Mouse (Mus musculus) MN1 (cell line): ENCODE measurements around the gene Prr14l.
"Not testable (repeated sequence)": the region's sequence is repeated elsewhere in the genome, so short reads cannot be mapped to it uniquely, and the experiment has no call there.

Experiments used
- DNase-seq: peaks from one replicate; pipeline ENCODE4 v3.0.0-alpha.2; 2016; ENCODE audit warnings: low spot score

Gene Prr14l

GRCm38 (mm10) chr5:32853731-32854507 lies at the start of gene Prr14l:
Prr14l (minus strand) TSS chr5:32854256.
- peak; percentile 98 for DNase-seq

GRCm38 (mm10) chr5:32886739-32887138 lies 32.7 kb upstream of the Prr14l start:
- DNase-seq, result no peak

- no peak for DNase-seq
These were observed 18.3 kb upstream of the Prr14l start for GRCm38 (mm10) chr5:32872346-32872745.

GRCm38 (mm10) chr5:32869389-32870024 lies 15.5 kb upstream of the Prr14l start:
- no peak for DNase-seq

GRCm38 (mm10) chr5:32863253-32864228 lies 9.5 kb upstream of the Prr14l start, which contains the start of gene Depdc5:
Depdc5 (plus strand) TSS chr5:32863701.
- DNase-seq, result peak; percentile 95

- peak; percentile 69 for DNase-seq
These were observed 8.5 kb upstream of the Prr14l start for GRCm38 (mm10) chr5:32862469-32863132.

- no peak for DNase-seq
These were observed 7.0 kb upstream of the Prr14l start for GRCm38 (mm10) chr5:32861082-32861481.

GRCm38 (mm10) chr5:32857781-32858220 lies 3.7 kb upstream of the Prr14l start:
- DNase-seq, result peak; percentile 73

GRCm38 (mm10) chr5:32855274-32855673 lies 1.2 kb upstream of the Prr14l start:
- not testable (repeated sequence) for DNase-seq

GRCm38 (mm10) chr5:32854818-32855217 lies 762 bp upstream of the Prr14l start:
- DNase-seq, result peak; percentile 21

- DNase-seq, result no peak
These were observed 2.0 kb downstream of the Prr14l start for GRCm38 (mm10) chr5:32852026-32852425.

- not testable (repeated sequence) for DNase-seq
These were observed 4.5 kb downstream of the Prr14l start for GRCm38 (mm10) chr5:32849580-32849979.

GRCm38 (mm10) chr5:32849178-32849577 lies 4.9 kb downstream of the Prr14l start:
- no peak for DNase-seq

GRCm38 (mm10) chr5:32840029-32840428 lies 14.0 kb downstream of the Prr14l start:
- no peak for DNase-seq

- no peak for DNase-seq
These were observed 17.1 kb downstream of the Prr14l start for GRCm38 (mm10) chr5:32836976-32837375.

- DNase-seq, result no peak
These were observed 19.6 kb downstream of the Prr14l start for GRCm38 (mm10) chr5:32834497-32834896.

- no peak for DNase-seq
These were observed 24.0 kb downstream of the Prr14l start for GRCm38 (mm10) chr5:32830054-32830453.

- not testable (repeated sequence) for DNase-seq
These were observed 25.3 kb downstream of the Prr14l start for GRCm38 (mm10) chr5:32828766-32829165.

GRCm38 (mm10) chr5:32827009-32827408 lies 27.0 kb downstream of the Prr14l start, which contains the start of gene Gm20671:
Gm20671 (minus strand) TSS chr5:32827109.
- DNase-seq, result no peak

- DNase-seq, result no peak
These were observed 33.6 kb downstream of the Prr14l start for GRCm38 (mm10) chr5:32820471-32820870.

- DNase-seq, result no peak
These were observed 38.7 kb downstream of the Prr14l start for GRCm38 (mm10) chr5:32815396-32815795.
